In the genomic region with DNA sequence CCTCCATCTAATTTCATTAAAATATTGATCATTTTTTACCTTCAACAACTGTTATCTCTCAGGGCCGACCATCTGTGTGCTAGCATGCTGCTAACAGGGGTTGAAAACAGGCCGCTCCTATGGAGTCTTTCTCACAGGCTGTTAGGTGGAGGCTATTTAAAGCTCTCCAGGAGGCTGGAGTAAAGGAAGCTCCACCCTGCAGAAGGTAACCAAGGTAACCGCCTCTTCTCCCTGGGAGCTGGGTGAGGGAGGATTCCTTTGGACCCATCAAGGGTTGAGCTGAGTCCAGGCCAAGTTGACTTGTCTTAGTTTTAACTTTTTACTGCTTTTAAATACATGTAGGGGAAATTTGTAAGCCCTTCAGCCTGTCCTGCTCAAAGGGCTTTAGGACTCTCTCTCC, we compare ENCODE assay signal across 15 mouse cellular contexts.
"Had no signal": no experiment of that assay in that cellular context is flagged by ENCODE, and none has a peak within 500 bp of the region (broad histone marks: within the 10 kb centered on the region; RNA-seq: fewer than 3 reads in every experiment).

No protein-coding gene starts in this region.

- ATAC-seq: liver, postnatal 0 days; midbrain, embryonic 13.5 days; midbrain, embryonic 15.5 days had no signal

- H3K9ac ChIP-seq: liver, postnatal 0 days; midbrain, embryonic 13.5 days; midbrain, embryonic 15.5 days; neural tube, embryonic 12.5 days; stomach, embryonic 15.5 days had no signal

- DNase-seq: liver, postnatal 0 days; lung, adult 2 months; lung, postnatal 14 days; lung, postnatal 36 days; right cerebral cortex, postnatal 14 days; thymus, adult 2 months; thymus, postnatal 25 days; thymus, postnatal 4 days had no signal

- H3K4me1 ChIP-seq: megakaryocyte, embryonic 14.5 days; midbrain, embryonic 13.5 days; midbrain, embryonic 15.5 days; neural tube, embryonic 12.5 days; stomach, embryonic 15.5 days had no signal

- H3K9me3 ChIP-seq: midbrain, embryonic 13.5 days; midbrain, embryonic 15.5 days; neural tube, embryonic 12.5 days; stomach, embryonic 15.5 days had no signal

- H3K27ac ChIP-seq: macrophage; midbrain, embryonic 13.5 days; midbrain, embryonic 15.5 days; neural tube, embryonic 12.5 days; stomach, embryonic 15.5 days; stomach, postnatal 0 days had no signal

- H3K27me3 ChIP-seq: megakaryocyte, embryonic 14.5 days; midbrain, embryonic 13.5 days; midbrain, embryonic 15.5 days; neural tube, embryonic 12.5 days; stomach, embryonic 15.5 days had no signal

- H3K4me3 ChIP-seq: megakaryocyte, embryonic 14.5 days; midbrain, embryonic 13.5 days; midbrain, embryonic 15.5 days; neural tube, embryonic 12.5 days; stomach, embryonic 15.5 days had no signal

- H3K36me3 ChIP-seq: midbrain, embryonic 13.5 days; midbrain, embryonic 15.5 days; neural tube, embryonic 12.5 days; stomach, embryonic 15.5 days had no signal
